Mouse (Mus musculus): ENCODE data around the gene Dclk3. TPM values are rescaled to one million over a fixed set of nuclear protein-coding genes. Genes with fewer than 3 reads are reported as not detected.

Gene Dclk3
- total and polyA plus RNA-seq, 2 experiments from 2014 or later: 7.4 to 10.7 TPM

GRCm38 (mm10) chr9:111428698-111429362, 10.1 kb upstream of the Dclk3 start:
- Histone ChIP-seq H3K4me2 (ENCODE audit: low read depth, low read length, poor library complexity, severe bottlenecking) (no peak overlapping the region), H3K9ac (replicated peaks; ENCODE audit: low read length, poor library complexity, severe bottlenecking) (no peak overlapping the region), H3K4me1 (ENCODE audit: insufficient read depth, low read length) (peaks cover 6% of the 10 kb centered on the region), H3K9me3 (ENCODE audit: low read length) (no peaks in the 10 kb centered on the region), H3K27me3 (ENCODE audit: insufficient read depth, low read length) (no peaks in the 10 kb centered on the region), H3K27ac (ENCODE audit: low read depth, low read length) (no peak overlapping the region), H3K36me3 (ENCODE audit: insufficient read depth, low read length) (no peaks in the 10 kb centered on the region), H3K4me3 (ENCODE audit: low read depth, low read length) (no peak overlapping the region)
- no peak for TF ChIP-seq CTCF (IDR thresholded peaks at IDR 0.05)
- 81% methylated on average over 8 of the region's 8 CpGs for WGBS
- ATAC-seq (ENCODE audit: low FRiP score) (no peak), DNase-seq (ENCODE audit: low spot score) (no peak)

- Histone ChIP-seq H3K27me3 (ENCODE audit: insufficient read depth, low read length) (no peaks in the 10 kb centered on the region), H3K9ac (replicated peaks; ENCODE audit: low read length, poor library complexity, severe bottlenecking) (no peak overlapping the region), H3K4me3 (ENCODE audit: low read depth, low read length) (no peak overlapping the region), H3K9me3 (ENCODE audit: low read length) (no peaks in the 10 kb centered on the region), H3K4me2 (ENCODE audit: low read depth, low read length, poor library complexity, severe bottlenecking) (no peak overlapping the region), H3K4me1 (ENCODE audit: insufficient read depth, low read length) (peaks cover 6% of the 10 kb centered on the region), H3K27ac (ENCODE audit: low read depth, low read length) (no peak overlapping the region), H3K36me3 (ENCODE audit: insufficient read depth, low read length) (no peaks in the 10 kb centered on the region)
- no peak for TF ChIP-seq CTCF (IDR thresholded peaks at IDR 0.05)
- WGBS: 45% methylated on average over 2 of the region's 2 CpGs
- DNase-seq (ENCODE audit: low spot score): no peak
- ATAC-seq (ENCODE audit: low FRiP score): no peak
Measured at GRCm38 (mm10) chr9:111429363-111429750, 9.5 kb upstream of the Dclk3 start.

GRCm38 (mm10) chr9:111435429-111435828, 3.5 kb upstream of the Dclk3 start:
- Histone ChIP-seq H3K9ac (replicated peaks; ENCODE audit: low read length, poor library complexity, severe bottlenecking) (no peak overlapping the region), H3K36me3 (ENCODE audit: insufficient read depth, low read length) (no peaks in the 10 kb centered on the region), H3K4me2 (ENCODE audit: low read depth, low read length, poor library complexity, severe bottlenecking) (no peak overlapping the region), H3K27ac (ENCODE audit: low read depth, low read length) (no peak overlapping the region), H3K4me1 (ENCODE audit: insufficient read depth, low read length) (no peaks in the 10 kb centered on the region), H3K9me3 (ENCODE audit: low read length) (no peaks in the 10 kb centered on the region), H3K4me3 (ENCODE audit: low read depth, low read length) (no peak overlapping the region), H3K27me3 (ENCODE audit: insufficient read depth, low read length) (peaks cover 3% of the 10 kb centered on the region; the same call in 1 of the 2 replicates)
- ATAC-seq (ENCODE audit: low FRiP score) (no peak), DNase-seq (ENCODE audit: low spot score) (no peak)
- no peak for TF ChIP-seq CTCF (IDR thresholded peaks at IDR 0.05)
- WGBS: 93% methylated on average over 2 of the region's 2 CpGs

GRCm38 (mm10) chr9:111439836-111440201, 938 bp downstream of the Dclk3 start:
- Histone ChIP-seq H3K4me2 (ENCODE audit: low read depth, low read length, poor library complexity, severe bottlenecking) (peak overlapping the region; percentile 57), H3K4me1 (ENCODE audit: insufficient read depth, low read length) (no peaks in the 10 kb centered on the region), H3K27me3 (ENCODE audit: insufficient read depth, low read length) (peaks cover 3% of the 10 kb centered on the region; the same call in 1 of the 2 replicates), H3K9me3 (ENCODE audit: low read length) (no peaks in the 10 kb centered on the region), H3K36me3 (ENCODE audit: insufficient read depth, low read length) (no peaks in the 10 kb centered on the region), H3K27ac (ENCODE audit: low read depth, low read length) (no peak overlapping the region), H3K4me3 (ENCODE audit: low read depth, low read length) (peak overlapping the region; percentile 56), H3K9ac (replicated peaks; ENCODE audit: low read length, poor library complexity, severe bottlenecking) (peak overlapping the region; percentile 69; the same call in 1 of the 2 replicates)
- DNase-seq (ENCODE audit: low spot score) (no peak), ATAC-seq (ENCODE audit: low FRiP score) (no peak)
- TF ChIP-seq CTCF (IDR thresholded peaks at IDR 0.05): no peak
- 59% methylated on average over 8 of the region's 8 CpGs for WGBS

GRCm38 (mm10) chr9:111440446-111440845, 1.6 kb downstream of the Dclk3 start:
- H3K9ac ChIP-seq (replicated peaks; ENCODE audit: low read length, poor library complexity, severe bottlenecking): no peak overlapping the region
- H3K4me2 ChIP-seq (ENCODE audit: low read depth, low read length, poor library complexity, severe bottlenecking): peak overlapping the region; percentile 57
- no peak for ATAC-seq (ENCODE audit: low FRiP score)
- H3K4me1 ChIP-seq (ENCODE audit: insufficient read depth, low read length): no peaks in the 10 kb centered on the region
- no peak overlapping the region for H3K27ac ChIP-seq (ENCODE audit: low read depth, low read length)
- H3K4me3 ChIP-seq (ENCODE audit: low read depth, low read length): peak overlapping the region; percentile 56; the same call in 1 of the 2 replicates
- no peak for TF ChIP-seq CTCF (IDR thresholded peaks at IDR 0.05)
- 84% methylated on average over 6 of the region's 6 CpGs for WGBS
- H3K9me3 ChIP-seq (ENCODE audit: low read length): no peaks in the 10 kb centered on the region
- H3K27me3 ChIP-seq (ENCODE audit: insufficient read depth, low read length): peaks cover 3% of the 10 kb centered on the region; the same call in 1 of the 2 replicates
- H3K36me3 ChIP-seq (ENCODE audit: insufficient read depth, low read length): no peaks in the 10 kb centered on the region
- DNase-seq (ENCODE audit: low spot score): no peak

DNA sequence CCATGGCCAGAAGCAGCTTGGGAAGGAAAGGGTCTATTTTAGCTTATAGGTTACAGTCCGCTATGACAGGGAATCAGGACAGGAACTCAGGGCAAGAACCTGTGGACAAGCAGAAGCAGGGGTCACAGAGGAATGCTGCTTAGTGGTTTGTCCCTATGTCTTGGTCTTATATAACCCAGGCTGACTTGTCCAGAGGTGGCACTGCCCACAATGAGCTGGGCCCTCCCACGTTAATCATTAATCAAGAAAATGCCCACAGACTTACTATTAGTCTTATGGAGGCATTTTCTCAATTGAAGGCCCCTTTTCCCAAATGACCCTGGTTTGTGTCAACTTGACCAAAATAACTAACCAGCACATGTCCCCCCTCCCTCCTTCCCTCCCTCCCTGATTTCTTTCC, 2.3 kb downstream of the Dclk3 start:
- Histone ChIP-seq H3K9ac (replicated peaks; ENCODE audit: low read length, poor library complexity, severe bottlenecking) (no peak overlapping the region), H3K36me3 (ENCODE audit: insufficient read depth, low read length) (no peaks in the 10 kb centered on the region), H3K27ac (ENCODE audit: low read depth, low read length) (no peak overlapping the region), H3K27me3 (ENCODE audit: insufficient read depth, low read length) (peaks cover 3% of the 10 kb centered on the region; the same call in 1 of the 2 replicates), H3K4me3 (ENCODE audit: low read depth, low read length) (no peak overlapping the region), H3K4me1 (ENCODE audit: insufficient read depth, low read length) (no peaks in the 10 kb centered on the region), H3K4me2 (ENCODE audit: low read depth, low read length, poor library complexity, severe bottlenecking) (no peak overlapping the region), H3K9me3 (ENCODE audit: low read length) (no peaks in the 10 kb centered on the region)
- ATAC-seq (ENCODE audit: low FRiP score) (no peak), DNase-seq (ENCODE audit: low spot score) (no peak)
- no peak for TF ChIP-seq CTCF (IDR thresholded peaks at IDR 0.05)
- 85% methylated on average over 2 of the region's 2 CpGs for WGBS

Measured in midbrain, postnatal 0 days (tissue).